Mouse (Mus musculus): Measurements from ENCODE around the gene Kif1b. TPM values are rescaled to one million over a fixed set of nuclear protein-coding genes. Genes with fewer than 3 reads are reported as not detected.
"Not testable (repeated sequence)": the region's sequence is repeated elsewhere in the genome, so short reads cannot be mapped to it uniquely, and the experiment has no call there.

Gene Kif1b
- polyA plus RNA-seq, 1 experiment from 2014 or later = 67.2 TPM

- Histone ChIP-seq H3K4me2 (ENCODE audit: low read depth, low read length) (no peak overlapping the region), H3K4me1 (ENCODE audit: control insufficient read depth, insufficient read depth, low read length) (no peaks in the 10 kb centered on the region), H3K36me3 (ENCODE audit: control insufficient read depth, insufficient read depth, low read length) (peaks cover 52% of the 10 kb centered on the region), H3K9ac (ENCODE audit: low read depth, low read length) (no peak overlapping the region), H3K9me3 (ENCODE audit: control insufficient read depth, low read length) (no peaks in the 10 kb centered on the region), H3K4me3 (ENCODE audit: low read depth, low read length) (no peak overlapping the region), H3K27ac (replicated peaks; ENCODE audit: low read depth, low read length) (no peak overlapping the region), H3K27me3 (replicated peaks; ENCODE audit: control insufficient read depth, insufficient read depth, low read length) (no peaks in the 10 kb centered on the region)
- WGBS = 69% methylated on average over 9 of the region's 9 CpGs
- no peak for ATAC-seq (ENCODE audit: low read depth)
- DNase-seq (ENCODE audit: low spot score) = no peak
Observed at GRCm38 (mm10) chr4:149233938-149234337, 73.6 kb downstream of the Kif1b start.

- H3K9ac ChIP-seq (ENCODE audit: low read depth, low read length); H3K4me1 ChIP-seq (ENCODE audit: control insufficient read depth, insufficient read depth, low read length); H3K27ac ChIP-seq (replicated peaks; ENCODE audit: low read depth, low read length); ATAC-seq (ENCODE audit: low read depth); H3K9me3 ChIP-seq (ENCODE audit: control insufficient read depth, low read length); H3K4me3 ChIP-seq (ENCODE audit: low read depth, low read length); H3K27me3 ChIP-seq (replicated peaks; ENCODE audit: control insufficient read depth, insufficient read depth, low read length); DNase-seq (ENCODE audit: low spot score); H3K4me2 ChIP-seq (ENCODE audit: low read depth, low read length): not testable (repeated sequence)
- H3K36me3 ChIP-seq (ENCODE audit: control insufficient read depth, insufficient read depth, low read length) = peaks cover 39% of the 10 kb centered on the region
- 93% methylated on average over 3 of the region's 3 CpGs for WGBS
Observed at GRCm38 (mm10) chr4:149228682-149229081, 78.8 kb downstream of the Kif1b start.

- Histone ChIP-seq H3K36me3 (ENCODE audit: control insufficient read depth, insufficient read depth, low read length) (peaks cover 43% of the 10 kb centered on the region), H3K27me3 (replicated peaks; ENCODE audit: control insufficient read depth, insufficient read depth, low read length) (no peaks in the 10 kb centered on the region), H3K4me3 (ENCODE audit: low read depth, low read length) (no peak overlapping the region), H3K4me2 (ENCODE audit: low read depth, low read length) (no peak overlapping the region), H3K9me3 (ENCODE audit: control insufficient read depth, low read length) (peaks cover 5% of the 10 kb centered on the region; the same call in 1 of the 2 replicates), H3K9ac (ENCODE audit: low read depth, low read length) (no peak overlapping the region), H3K4me1 (ENCODE audit: control insufficient read depth, insufficient read depth, low read length) (no peaks in the 10 kb centered on the region), H3K27ac (replicated peaks; ENCODE audit: low read depth, low read length) (no peak overlapping the region)
- 93% methylated on average over 3 of the region's 3 CpGs for WGBS
- ATAC-seq (ENCODE audit: low read depth) (no peak), DNase-seq (ENCODE audit: low spot score) (no peak)
Observed at GRCm38 (mm10) chr4:149228256-149228655, 79.2 kb downstream of the Kif1b start.

- WGBS = 82% methylated on average over 3 of the region's 3 CpGs
- no peak overlapping the region for H3K9ac ChIP-seq (ENCODE audit: low read depth, low read length)
Observed at GRCm38 (mm10) chr4:149226311-149226710, 81.2 kb downstream of the Kif1b start.

GRCm38 (mm10) chr4:149223453-149223852 is 84.0 kb downstream of the Kif1b start:
- Histone ChIP-seq H3K36me3 (ENCODE audit: control insufficient read depth, insufficient read depth, low read length) (peaks cover 66% of the 10 kb centered on the region), H3K4me3 (ENCODE audit: low read depth, low read length) (no peak overlapping the region), H3K4me1 (ENCODE audit: control insufficient read depth, insufficient read depth, low read length) (peaks cover 4% of the 10 kb centered on the region; the same call in 1 of the 2 replicates), H3K27ac (replicated peaks; ENCODE audit: low read depth, low read length) (no peak overlapping the region), H3K4me2 (ENCODE audit: low read depth, low read length) (no peak overlapping the region), H3K9ac (ENCODE audit: low read depth, low read length) (no peak overlapping the region), H3K9me3 (ENCODE audit: control insufficient read depth, low read length) (peaks cover 5% of the 10 kb centered on the region; the same call in 1 of the 2 replicates), H3K27me3 (replicated peaks; ENCODE audit: control insufficient read depth, insufficient read depth, low read length) (no peaks in the 10 kb centered on the region)
- ATAC-seq (ENCODE audit: low read depth) (no peak), DNase-seq (ENCODE audit: low spot score) (no peak)
- 94% methylated on average over 3 of the region's 3 CpGs for WGBS

More at GRCm38 (mm10) chr4:149226311-149226710, 81.2 kb downstream of the Kif1b start:
- DNase-seq (ENCODE audit: low spot score) (no peak), ATAC-seq (ENCODE audit: low read depth) (no peak)
- Histone ChIP-seq H3K4me3 (ENCODE audit: low read depth, low read length) (no peak overlapping the region), H3K27me3 (replicated peaks; ENCODE audit: control insufficient read depth, insufficient read depth, low read length) (no peaks in the 10 kb centered on the region), H3K4me1 (ENCODE audit: control insufficient read depth, insufficient read depth, low read length) (no peaks in the 10 kb centered on the region), H3K36me3 (ENCODE audit: control insufficient read depth, insufficient read depth, low read length) (peaks cover 63% of the 10 kb centered on the region), H3K4me2 (ENCODE audit: low read depth, low read length) (no peak overlapping the region), H3K27ac (replicated peaks; ENCODE audit: low read depth, low read length) (no peak overlapping the region), H3K9me3 (ENCODE audit: control insufficient read depth, low read length) (peaks cover 5% of the 10 kb centered on the region; the same call in 1 of the 2 replicates)

- H3K4me2 ChIP-seq (ENCODE audit: low read depth, low read length) = no peak overlapping the region
- H3K36me3 ChIP-seq (ENCODE audit: control insufficient read depth, insufficient read depth, low read length) = peaks cover 64% of the 10 kb centered on the region
- H3K4me3 ChIP-seq (ENCODE audit: low read depth, low read length) = no peak overlapping the region
- no peaks in the 10 kb centered on the region for H3K27me3 ChIP-seq (replicated peaks; ENCODE audit: control insufficient read depth, insufficient read depth, low read length)
- H3K4me1 ChIP-seq (ENCODE audit: control insufficient read depth, insufficient read depth, low read length) = peaks cover 10% of the 10 kb centered on the region
- WGBS = 82% methylated on average over 17 of the region's 17 CpGs
- H3K27ac ChIP-seq (replicated peaks; ENCODE audit: low read depth, low read length) = peak overlapping the region; percentile 65; the same call in 1 of the 2 replicates
- DNase-seq (ENCODE audit: low spot score) (no peak), ATAC-seq (ENCODE audit: low read depth) (no peak)
- no peak overlapping the region for H3K9ac ChIP-seq (ENCODE audit: low read depth, low read length)
- H3K9me3 ChIP-seq (ENCODE audit: control insufficient read depth, low read length) = peaks cover 5% of the 10 kb centered on the region; the same call in 1 of the 2 replicates
Observed at GRCm38 (mm10) chr4:149220481-149220880, 87.0 kb downstream of the Kif1b start.

GRCm38 (mm10) chr4:149220042-149220473 is 87.4 kb downstream of the Kif1b start:
- Histone ChIP-seq H3K9ac (ENCODE audit: low read depth, low read length) (no peak overlapping the region), H3K27ac (replicated peaks; ENCODE audit: low read depth, low read length) (peak overlapping the region; percentile 65; the same call in 1 of the 2 replicates), H3K4me2 (ENCODE audit: low read depth, low read length) (no peak overlapping the region), H3K9me3 (ENCODE audit: control insufficient read depth, low read length) (peaks cover 5% of the 10 kb centered on the region; the same call in 1 of the 2 replicates), H3K4me3 (ENCODE audit: low read depth, low read length) (no peak overlapping the region), H3K36me3 (ENCODE audit: control insufficient read depth, insufficient read depth, low read length) (peaks cover 60% of the 10 kb centered on the region), H3K27me3 (replicated peaks; ENCODE audit: control insufficient read depth, insufficient read depth, low read length) (no peaks in the 10 kb centered on the region), H3K4me1 (ENCODE audit: control insufficient read depth, insufficient read depth, low read length) (peaks cover 10% of the 10 kb centered on the region)
- DNase-seq (ENCODE audit: low spot score) (peak; percentile 91), ATAC-seq (ENCODE audit: low read depth) (peak; percentile 89)
- 36% methylated on average over 5 of the region's 5 CpGs for whole genome bisulfite sequencing

- Histone ChIP-seq H3K4me2 (ENCODE audit: low read depth, low read length) (no peak overlapping the region), H3K4me3 (ENCODE audit: low read depth, low read length) (no peak overlapping the region), H3K4me1 (ENCODE audit: control insufficient read depth, insufficient read depth, low read length) (peaks cover 10% of the 10 kb centered on the region), H3K36me3 (ENCODE audit: control insufficient read depth, insufficient read depth, low read length) (peaks cover 58% of the 10 kb centered on the region), H3K27ac (replicated peaks; ENCODE audit: low read depth, low read length) (peak overlapping the region; percentile 65; the same call in 1 of the 2 replicates), H3K9ac (ENCODE audit: low read depth, low read length) (no peak overlapping the region), H3K27me3 (replicated peaks; ENCODE audit: control insufficient read depth, insufficient read depth, low read length) (no peaks in the 10 kb centered on the region), H3K9me3 (ENCODE audit: control insufficient read depth, low read length) (peaks cover 5% of the 10 kb centered on the region; the same call in 1 of the 2 replicates)
- DNase-seq (ENCODE audit: low spot score) (peak; percentile 12), ATAC-seq (ENCODE audit: low read depth) (peak; percentile 62)
- WGBS = 64% methylated on average over 12 of the region's 12 CpGs
Observed at GRCm38 (mm10) chr4:149219401-149220041, 88.0 kb downstream of the Kif1b start.

GRCm38 (mm10) chr4:149218476-149218875 is 89.0 kb downstream of the Kif1b start:
- ATAC-seq (ENCODE audit: low read depth) = no peak
- Histone ChIP-seq H3K9ac (ENCODE audit: low read depth, low read length) (no peak overlapping the region), H3K4me1 (ENCODE audit: control insufficient read depth, insufficient read depth, low read length) (peaks cover 10% of the 10 kb centered on the region), H3K4me2 (ENCODE audit: low read depth, low read length) (no peak overlapping the region), H3K27ac (replicated peaks; ENCODE audit: low read depth, low read length) (no peak overlapping the region), H3K36me3 (ENCODE audit: control insufficient read depth, insufficient read depth, low read length) (peaks cover 58% of the 10 kb centered on the region), H3K4me3 (ENCODE audit: low read depth, low read length) (no peak overlapping the region), H3K9me3 (ENCODE audit: control insufficient read depth, low read length) (peaks cover under 1% of the 10 kb centered on the region; the same call in 1 of the 2 replicates), H3K27me3 (replicated peaks; ENCODE audit: control insufficient read depth, insufficient read depth, low read length) (no peaks in the 10 kb centered on the region)
- 95% methylated on average over 5 of the region's 5 CpGs for WGBS
- no peak for DNase-seq (ENCODE audit: low spot score)
